Mouse (Mus musculus) intestine, embryonic 16.5 days (tissue): ENCODE measurements around the gene Trit1. TPM values are rescaled to one million over a fixed set of nuclear protein-coding genes. Genes with fewer than 3 reads are reported as not detected.

Experiments
- ATAC-seq: fragments of 200-750 bp; cut with Nextera tagmentation; 2 replicates; pipeline ENCODE4 v1.8.0; 2017; ENCODE audit warnings: moderate TSS enrichment, moderate library complexity
- H3K27ac ChIP-seq: fragments of 300-500 bp; sonication (generic); 2 replicates; pipeline ENCODE4 v1.5.1; 2014; ENCODE audit warnings: mild to moderate bottlenecking, low read length
- H3K27me3 ChIP-seq: fragments of 300-500 bp; sonication (generic); replicated peaks from 2 replicates; pipeline ENCODE4 v1.6.1; 2014; ENCODE audit warnings: low read length, control low read depth, mixed read lengths; ENCODE audit not compliant: control insufficient read depth, insufficient read depth
- H3K36me3 ChIP-seq: fragments of 300-500 bp; sonication (generic); 2 replicates; pipeline ENCODE4 v1.6.1; 2014; ENCODE audit warnings: low read length, control low read depth; ENCODE audit not compliant: control insufficient read depth, insufficient read depth
- H3K4me1 ChIP-seq: fragments of 300-500 bp; sonication (generic); 2 replicates; pipeline ENCODE4 v1.6.1; 2014; ENCODE audit warnings: low read length, control low read depth, mixed read lengths; ENCODE audit not compliant: control insufficient read depth, insufficient read depth
- H3K4me2 ChIP-seq: fragments of 300-500 bp; sonication (generic); 2 replicates; pipeline ENCODE4 v1.6.1; 2014; ENCODE audit warnings: low read depth, low read length, control low read depth
- H3K4me3 ChIP-seq: fragments of 300-500 bp; sonication (generic); 2 replicates; pipeline ENCODE4 v1.5.1; 2014; ENCODE audit warnings: mild to moderate bottlenecking, low read length
- H3K9ac ChIP-seq: fragments of 300-500 bp; sonication (generic); 2 replicates; pipeline ENCODE4 v1.6.1; 2014; ENCODE audit warnings: low read depth, low read length
- H3K9me3 ChIP-seq: fragments of 300-500 bp; sonication (generic); 2 replicates; pipeline ENCODE4 v1.6.1; 2016; ENCODE audit warnings: low read length, control low read depth; ENCODE audit not compliant: control insufficient read depth
- WGBS: fragments of 180-500 bp; shearing (Covaris S2); extraction: QIAGEN DNeasy Blood & Tissue Kit; methylation state at CpG from one replicate; pipeline ENCODE4 v1.1.7; 2014; 5-methylcytosine and 5-hydroxymethylcytosine counted together
- polyA plus RNA-seq: library from polyadenylated mRNA; unstranded; fragments of >200 nt; fragmentation: Nextera tagmentation; extraction: Ambion mirVana; gene quantifications from 2 replicates; pipeline ENCODE4 v1.2.1, GENCODE M21; 2015

Gene Trit1
- polyA plus RNA-seq, 1 experiment from 2014 or later = 16.0 TPM

DNA sequence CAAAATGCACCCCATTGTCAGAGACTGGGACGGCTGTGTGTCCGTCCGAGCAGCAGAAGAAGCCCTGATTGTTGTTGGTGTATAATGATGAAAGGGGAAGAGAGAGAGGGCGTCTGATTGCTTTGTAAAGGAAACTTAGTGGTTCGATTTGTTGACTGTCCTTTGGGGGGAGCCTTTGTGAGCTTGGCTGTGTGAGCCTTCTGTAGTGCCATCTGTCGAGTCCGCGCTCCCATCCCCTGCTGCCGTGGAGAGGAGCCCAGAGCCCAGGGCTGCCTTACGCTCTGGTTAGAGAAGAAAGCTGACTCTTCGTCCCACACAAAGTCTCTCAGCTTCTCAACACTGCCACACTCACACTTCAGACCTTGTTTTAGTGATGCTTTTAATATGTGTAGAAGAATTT, 36.8 kb downstream of the Trit1 start:
- Histone ChIP-seq H3K36me3 (no peaks in the 10 kb centered on the region; the same call in 1 of the 2 replicates), H3K4me2 (no peak overlapping the region), H3K4me3 (no peak overlapping the region), H3K27ac (no peak overlapping the region), H3K9ac (no peak overlapping the region), H3K9me3 (no peaks in the 10 kb centered on the region), H3K27me3 (no peaks in the 10 kb centered on the region), H3K4me1 (peaks cover 27% of the 10 kb centered on the region)
- ATAC-seq = no peak
- 76% methylated on average over 11 of the region's 11 CpGs for WGBS

DNA sequence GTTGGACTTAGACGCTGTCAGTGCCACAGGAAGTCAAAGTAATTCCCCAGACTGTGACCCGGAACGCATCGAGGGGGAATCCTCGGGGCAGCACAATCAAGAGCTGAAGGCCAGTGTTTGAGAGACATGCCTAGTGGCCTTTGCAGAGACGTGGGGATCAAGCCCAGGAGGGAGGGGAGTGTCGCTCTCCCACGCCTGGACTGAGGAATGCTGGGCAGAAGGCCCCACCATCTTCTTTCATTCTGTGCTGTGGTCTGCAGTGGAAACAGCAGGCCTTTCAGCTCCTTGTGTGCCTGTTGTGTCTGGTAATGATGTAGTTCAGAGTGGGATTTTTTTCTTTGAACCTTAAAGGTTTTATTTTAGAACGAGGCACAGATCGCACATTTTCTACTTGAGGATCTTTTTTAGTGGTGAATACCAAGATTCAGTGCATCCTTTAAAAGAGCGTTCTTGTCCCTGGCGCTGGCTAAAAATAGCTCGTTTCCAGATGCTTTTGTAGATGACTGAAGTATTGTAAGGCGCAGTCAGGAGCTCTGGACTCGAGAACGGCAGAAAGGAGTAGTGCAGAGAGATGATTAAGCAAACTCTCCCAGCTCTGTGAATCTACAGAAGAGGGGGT, 37.9 kb downstream of the Trit1 start:
- no peaks in the 10 kb centered on the region; the same call in 1 of the 2 replicates for H3K36me3 ChIP-seq

DNA sequence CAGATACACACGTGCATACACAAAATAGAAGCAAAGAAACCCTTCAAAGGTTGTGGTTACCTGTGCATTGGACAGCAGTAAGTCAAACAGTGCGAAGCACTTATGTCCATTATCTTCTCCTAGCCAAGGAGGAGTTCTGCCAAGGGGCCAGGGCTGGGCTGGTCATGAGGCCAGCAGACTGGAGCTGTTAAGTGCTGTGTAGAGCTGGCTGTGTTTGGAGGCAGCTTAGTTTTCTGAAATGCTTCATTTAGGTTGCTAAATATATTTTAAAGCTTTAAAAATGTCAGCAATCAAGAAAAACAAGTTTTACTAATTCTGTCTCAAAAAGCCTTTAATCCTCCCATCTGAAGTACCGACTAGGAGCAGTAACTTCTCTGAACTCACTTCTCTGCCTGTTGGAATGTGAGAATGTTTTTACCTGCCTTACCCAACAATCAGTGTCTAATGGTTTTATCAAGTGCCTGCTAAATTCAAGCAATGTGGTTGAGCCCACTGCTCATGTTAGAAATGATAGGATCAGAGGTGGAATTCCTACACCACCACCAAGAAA, 40.2 kb downstream of the Trit1 start:
- Histone ChIP-seq H3K4me2 (no peak overlapping the region), H3K27ac (no peak overlapping the region), H3K9me3 (no peaks in the 10 kb centered on the region), H3K9ac (no peak overlapping the region), H3K36me3 (no peaks in the 10 kb centered on the region; the same call in 1 of the 2 replicates), H3K4me3 (no peak overlapping the region), H3K27me3 (no peaks in the 10 kb centered on the region), H3K4me1 (peaks cover 3% of the 10 kb centered on the region; the same call in 1 of the 2 replicates)
- ATAC-seq = no peak
- WGBS = 74% methylated on average over 3 of the region's 3 CpGs

More for the DNA sequence above, 37.9 kb downstream of the Trit1 start:
- H3K9ac ChIP-seq = no peak overlapping the region
- no peak overlapping the region for H3K4me3 ChIP-seq
- H3K4me2 ChIP-seq = no peak overlapping the region
- no peaks in the 10 kb centered on the region for H3K9me3 ChIP-seq
- peaks cover 22% of the 10 kb centered on the region for H3K4me1 ChIP-seq
- H3K27me3 ChIP-seq = no peaks in the 10 kb centered on the region
- no peak overlapping the region for H3K27ac ChIP-seq
- 77% methylated on average over 16 of the region's 16 CpGs for WGBS
- no peak for ATAC-seq

DNA sequence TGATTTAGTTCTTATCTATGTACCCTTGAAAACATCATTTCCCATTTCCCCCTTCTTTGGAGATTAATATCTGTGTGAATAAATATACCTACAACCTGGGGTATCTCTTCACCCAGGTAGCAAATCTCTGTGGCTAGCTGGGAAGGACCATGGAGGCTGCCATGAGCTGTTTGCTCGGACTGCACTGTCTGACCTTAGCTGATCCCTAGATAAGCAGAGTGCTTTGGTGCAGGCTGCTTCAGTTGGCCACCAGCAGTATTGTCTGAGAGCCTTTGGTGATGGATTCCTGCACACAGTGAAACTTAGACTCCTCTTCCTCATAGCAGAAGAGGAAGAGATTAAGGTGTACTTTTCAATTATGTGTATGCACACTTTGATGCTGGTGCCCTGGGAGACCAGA, 41.6 kb downstream of the Trit1 start:
- Histone ChIP-seq H3K9ac (no peak overlapping the region), H3K9me3 (no peaks in the 10 kb centered on the region), H3K4me1 (no peaks in the 10 kb centered on the region), H3K4me3 (no peak overlapping the region), H3K4me2 (no peak overlapping the region), H3K36me3 (no peaks in the 10 kb centered on the region; the same call in 1 of the 2 replicates), H3K27ac (no peak overlapping the region), H3K27me3 (no peaks in the 10 kb centered on the region)
- 0 out of 2 replicates have a peak, but pooled peaks have one; percentile 26 for ATAC-seq
- 35% methylated on average over 1 of the region's 1 CpGs for WGBS

DNA sequence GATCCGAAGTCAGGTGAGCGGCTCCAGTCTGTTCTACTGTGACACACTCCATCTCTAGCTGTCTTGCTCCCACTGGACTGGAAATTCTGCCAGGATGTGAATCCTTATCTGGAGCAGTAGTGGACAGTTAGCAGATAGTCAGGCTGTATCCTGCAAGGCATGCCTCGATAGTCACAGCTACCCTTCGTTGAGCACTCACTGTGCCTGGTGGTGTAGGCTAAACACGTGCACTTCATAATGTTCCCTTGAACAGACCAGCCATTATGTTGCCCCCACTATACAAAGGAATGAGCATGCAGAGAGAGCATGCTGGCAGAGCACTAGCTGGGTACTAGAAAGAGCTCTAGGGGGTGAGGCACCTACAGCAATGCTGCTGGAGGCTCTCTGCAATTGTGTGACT, 45.3 kb downstream of the Trit1 start:
- Histone ChIP-seq H3K4me3 (no peak overlapping the region), H3K9ac (no peak overlapping the region), H3K4me1 (no peaks in the 10 kb centered on the region), H3K27me3 (no peaks in the 10 kb centered on the region), H3K36me3 (no peaks in the 10 kb centered on the region), H3K4me2 (no peak overlapping the region), H3K27ac (no peak overlapping the region), H3K9me3 (no peaks in the 10 kb centered on the region)
- ATAC-seq = no peak
- WGBS = 71% methylated on average over 5 of the region's 5 CpGs

DNA sequence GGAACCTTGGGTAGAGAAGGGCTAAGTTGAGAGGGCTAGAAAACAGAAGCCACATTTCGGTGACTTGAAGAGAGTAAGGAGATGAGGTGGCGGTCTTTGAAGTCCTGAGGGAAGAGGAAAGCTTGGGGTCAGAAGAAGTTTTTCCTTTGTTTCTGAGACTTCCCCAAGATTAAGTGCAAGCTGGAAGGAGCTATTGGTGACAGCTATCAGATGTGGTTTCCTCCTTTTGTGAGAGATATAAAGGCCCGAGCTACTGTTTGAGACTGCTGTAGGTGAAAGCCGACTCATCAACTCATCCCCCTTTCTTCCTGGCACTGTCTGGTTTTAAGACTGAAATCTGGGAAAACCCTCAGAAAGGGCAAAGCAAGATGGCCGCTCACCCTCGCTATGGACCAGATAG, 52.2 kb downstream of the Trit1 start:
- Histone ChIP-seq H3K36me3 (no peaks in the 10 kb centered on the region), H3K9me3 (no peaks in the 10 kb centered on the region), H3K4me1 (no peaks in the 10 kb centered on the region), H3K9ac (no peak overlapping the region), H3K4me3 (no peak overlapping the region), H3K4me2 (no peak overlapping the region), H3K27ac (no peak overlapping the region), H3K27me3 (no peaks in the 10 kb centered on the region)
- 85% methylated on average over 6 of the region's 6 CpGs for WGBS
- no peak for ATAC-seq

DNA sequence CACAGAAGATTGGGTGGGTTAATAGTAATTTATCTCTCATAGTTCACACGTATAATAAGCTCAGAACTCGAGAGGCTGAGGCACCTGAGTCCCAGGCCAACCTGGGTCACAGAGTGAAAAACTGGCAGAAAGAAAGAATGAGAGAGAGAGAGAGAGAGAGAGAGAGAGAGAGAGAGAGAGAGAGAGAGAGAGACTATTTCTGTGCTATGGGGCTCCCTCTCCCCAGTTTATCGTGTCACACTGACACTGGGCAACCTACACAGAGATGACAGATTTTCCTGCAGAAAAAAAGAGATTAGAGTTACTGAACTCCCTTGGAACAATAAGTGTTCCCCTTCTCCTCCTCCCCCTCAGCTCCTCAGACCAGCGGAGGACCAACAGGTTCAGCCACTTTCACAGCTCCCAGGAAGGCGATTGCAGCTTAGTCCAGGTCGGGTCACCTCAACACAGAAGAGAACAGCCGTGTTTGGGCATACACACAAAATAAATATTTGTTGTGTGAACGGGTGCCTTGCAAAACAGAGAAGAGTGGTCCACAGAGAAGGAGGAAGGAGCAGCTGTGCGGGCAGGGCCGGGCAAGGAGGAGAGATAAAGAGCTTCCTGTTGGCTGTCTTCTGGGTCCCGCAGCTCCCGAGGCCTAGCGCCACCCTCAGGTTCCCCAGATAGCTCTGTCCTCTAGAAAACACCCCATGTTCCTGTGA, 55.0 kb downstream of the Trit1 start:
- H3K27me3 ChIP-seq = no peaks in the 10 kb centered on the region
- H3K27ac ChIP-seq = no peak overlapping the region
- no peaks in the 10 kb centered on the region for H3K9me3 ChIP-seq
- peak overlapping the region; percentile 17; the same call in 1 of the 2 replicates for H3K4me3 ChIP-seq
- 0 out of 2 replicates have a peak overlapping the region, but pooled peaks have one; percentile 6 for H3K9ac ChIP-seq
- WGBS = 12% methylated on average over 13 of the region's 13 CpGs
- ATAC-seq = peak; percentile 89
- peak overlapping the region; percentile 27 for H3K4me2 ChIP-seq
- H3K36me3 ChIP-seq = no peaks in the 10 kb centered on the region
- H3K4me1 ChIP-seq = no peaks in the 10 kb centered on the region

DNA sequence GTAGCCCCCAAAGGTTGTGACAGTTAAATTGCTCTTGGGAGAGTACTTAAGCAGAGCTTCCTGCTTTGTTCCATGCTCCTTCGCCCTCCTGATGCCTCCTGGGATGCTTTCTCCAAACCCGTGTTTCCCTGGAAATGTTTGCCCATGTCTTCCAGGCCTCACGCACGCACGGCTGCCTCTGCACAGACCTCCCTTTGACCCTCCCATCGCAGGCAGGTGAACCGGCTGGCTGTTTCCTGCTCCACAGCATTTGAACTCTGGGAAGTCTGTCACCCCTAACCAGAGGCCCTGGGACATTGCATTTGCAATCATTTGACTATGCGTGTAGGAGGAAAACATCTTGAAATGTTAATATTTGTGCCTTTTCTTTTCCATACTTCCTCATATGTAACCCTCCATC, 60.5 kb downstream of the Trit1 start:
- Histone ChIP-seq H3K4me2 (no peak overlapping the region), H3K36me3 (no peaks in the 10 kb centered on the region), H3K9ac (no peak overlapping the region), H3K4me3 (no peak overlapping the region), H3K27me3 (no peaks in the 10 kb centered on the region), H3K4me1 (no peaks in the 10 kb centered on the region), H3K27ac (no peak overlapping the region), H3K9me3 (no peaks in the 10 kb centered on the region)
- no peak for ATAC-seq
- 49% methylated on average over 8 of the region's 8 CpGs for WGBS

DNA sequence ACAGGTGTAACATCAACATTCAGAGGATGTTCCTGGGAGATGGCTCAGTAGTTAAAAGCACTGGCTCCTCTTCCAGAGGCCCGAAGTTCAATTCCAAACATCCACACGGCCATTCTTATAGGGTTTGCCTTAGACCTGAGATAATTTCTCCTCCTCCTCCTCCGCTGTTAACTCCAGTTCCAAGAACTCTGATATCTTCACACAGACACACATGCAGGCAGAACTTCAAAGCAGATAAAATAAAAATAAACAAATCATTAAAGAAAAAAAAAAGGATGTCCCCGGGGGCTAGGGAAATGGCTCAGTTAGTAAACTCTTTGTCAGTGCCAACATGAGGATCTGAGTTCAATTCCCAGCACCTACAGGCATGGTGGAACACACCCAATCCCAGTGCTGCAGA, 61.8 kb downstream of the Trit1 start:
- Histone ChIP-seq H3K9me3 (no peaks in the 10 kb centered on the region), H3K4me1 (no peaks in the 10 kb centered on the region), H3K9ac (no peak overlapping the region), H3K4me3 (no peak overlapping the region), H3K4me2 (no peak overlapping the region), H3K36me3 (no peaks in the 10 kb centered on the region), H3K27me3 (no peaks in the 10 kb centered on the region), H3K27ac (no peak overlapping the region)
- no peak for ATAC-seq
- 65% methylated on average over 4 of the region's 4 CpGs for WGBS
